Mouse (Mus musculus) spleen, postnatal 36 days (tissue): Measurements from ENCODE around the gene Blvrb.

ENCODE experiments used
- DNase-seq, 2 experiments: peaks; one replicate each; pipeline ENCODE4 v3.0.0; 2022; ENCODE audit warnings: low spot score in 2 of 2, mixed read lengths in 1 of 2

Blvrb gene

GRCm38 (mm10) chr7:27448421-27449206, 836 bp downstream of the Blvrb start:
- DNase-seq, result peak; percentile 57 to 72

GRCm38 (mm10) chr7:27449256-27449862, 1.6 kb downstream of the Blvrb start:
- DNase-seq, result peak; percentile 46 to 71

GRCm38 (mm10) chr7:27451359-27451758, 3.6 kb downstream of the Blvrb start:
- peak; percentile 44 to 60 for DNase-seq

GRCm38 (mm10) chr7:27452206-27452770, 4.5 kb downstream of the Blvrb start:
- DNase-seq, result no peak

- peak; percentile 62 to 75 for DNase-seq
Observed at GRCm38 (mm10) chr7:27454461-27455121, 6.8 kb downstream of the Blvrb start.

- DNase-seq, result no peak
Observed at GRCm38 (mm10) chr7:27455273-27455672, 7.5 kb downstream of the Blvrb start.

GRCm38 (mm10) chr7:27458614-27459013, 10.8 kb downstream of the Blvrb start:
- DNase-seq, result no peak

GRCm38 (mm10) chr7:27459640-27460039, 11.9 kb downstream of the Blvrb start:
- no peak for DNase-seq

GRCm38 (mm10) chr7:27460477-27460876, 12.7 kb downstream of the Blvrb start:
- DNase-seq, result no peak

GRCm38 (mm10) chr7:27467648-27468047, 19.9 kb downstream of the Blvrb start:
- no peak for DNase-seq

GRCm38 (mm10) chr7:27471390-27472120, 23.8 kb downstream of the Blvrb start:
- no peak for DNase-seq

GRCm38 (mm10) chr7:27472596-27472995, 24.8 kb downstream of the Blvrb start:
- DNase-seq, result peak; percentile 26 to 48

- DNase-seq, result peak; percentile 98
Observed at GRCm38 (mm10) chr7:27473156-27473834, 25.5 kb downstream of the Blvrb start, which contains the start of gene Sertad3. Gene Sertad3, plus strand, starts transcription at chr7:27473768.

- no peak for DNase-seq
Observed at GRCm38 (mm10) chr7:27473835-27474489, 26.2 kb downstream of the Blvrb start.

- peak; percentile 99 for DNase-seq
Observed at GRCm38 (mm10) chr7:27474490-27474954, 26.7 kb downstream of the Blvrb start.

- DNase-seq, result no peak
Observed at GRCm38 (mm10) chr7:27475596-27475995, 27.8 kb downstream of the Blvrb start.

GRCm38 (mm10) chr7:27476098-27476635, 28.4 kb downstream of the Blvrb start:
- no peak for DNase-seq

GRCm38 (mm10) chr7:27478561-27478960, 30.8 kb downstream of the Blvrb start:
- DNase-seq, result no peak

GRCm38 (mm10) chr7:27479750-27480149, 32.0 kb downstream of the Blvrb start:
- no peak for DNase-seq

GRCm38 (mm10) chr7:27480506-27480905, 32.7 kb downstream of the Blvrb start:
- DNase-seq, result no peak
